Mouse (Mus musculus) spleen, adult 2 months (tissue): ENCODE results near the gene Sf3a3.

Source experiments
- CTCF ChIP-seq: fragments of 200-500 bp; IDR thresholded peaks from 2 replicates; pipeline ENCODE4 v1.5.1; 2011; ENCODE audit warnings: mild to moderate bottlenecking, inconsistent platforms; ENCODE audit not compliant: insufficient read depth, insufficient read length, insufficient replicate concordance; ENCODE audit errors: extremely low read depth
- POLR2A ChIP-seq: fragments of 200-500 bp; IDR thresholded peaks from 2 replicates; pipeline ENCODE4 v1.6.1; 2011; ENCODE audit warnings: low read depth, low read length, inconsistent platforms

DNA sequence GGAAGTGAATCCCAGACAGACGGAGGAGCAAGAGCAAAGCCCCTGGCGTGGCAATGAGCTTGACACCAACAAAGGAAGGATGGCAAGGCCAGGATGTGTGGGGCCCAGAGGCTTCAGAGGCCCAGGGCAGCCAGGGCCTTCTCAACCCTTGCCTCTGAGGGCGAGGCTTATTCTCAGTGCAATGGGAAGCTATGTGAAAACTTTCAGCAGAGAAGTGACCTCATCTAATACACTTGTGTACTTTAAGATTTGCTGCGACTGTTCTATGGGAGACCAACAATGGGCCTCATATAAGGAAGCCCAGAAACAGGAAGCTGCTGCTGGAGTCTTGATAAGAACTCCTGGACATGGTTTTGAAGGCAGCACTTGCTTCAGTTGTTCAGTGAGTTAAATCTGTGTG is 57.5 kb downstream of the Sf3a3 start:
- TF ChIP-seq CTCF: no peak
- no peak for TF ChIP-seq POLR2A
